Mouse (Mus musculus) lung, postnatal 0 days (tissue): Measurements from ENCODE around the gene 4931440F15Rik.

ENCODE experiments used
- CTCF ChIP-seq: IDR thresholded peaks from 2 replicates; pipeline ENCODE4 v1.5.1; 2016; ENCODE audit warnings: antibody characterized with exemption, mild to moderate bottlenecking
- EP300 ChIP-seq: IDR thresholded peaks from 2 replicates; pipeline ENCODE4 v1.6.1; 2016; ENCODE audit warnings: antibody characterized with exemption, mild to moderate bottlenecking, control low read depth

DNA sequence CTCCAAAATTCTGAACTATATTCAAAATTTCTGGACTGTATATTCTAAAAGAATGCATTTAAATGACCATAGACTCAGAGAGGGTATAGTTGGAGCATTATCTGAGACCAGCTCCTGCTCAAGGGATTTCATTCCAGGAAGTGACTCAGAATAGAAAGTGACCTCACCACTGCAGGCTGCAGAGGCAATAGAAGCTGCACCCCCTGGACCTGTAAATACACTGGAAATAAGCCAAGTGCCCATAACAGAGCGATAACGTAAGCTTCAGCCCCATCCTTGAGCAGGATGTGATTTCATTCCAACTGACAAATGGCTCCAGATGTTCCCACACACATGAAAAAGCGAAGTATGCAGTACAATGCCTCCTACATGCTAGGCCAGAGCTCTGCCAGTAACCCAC is 14.3 kb upstream of the 4931440F15Rik start:
- TF ChIP-seq CTCF: no peak
- peak; percentile 48; the same call in 1 of the 2 replicates for TF ChIP-seq EP300
